Comparison of ENCODE assay signal across 25 mouse cellular contexts in genomic region chr1:131569721-131570120, GRCm38 (mm10). TPM values are rescaled to one million over a fixed set of nuclear protein-coding genes. Genes with fewer than 3 reads are reported as not detected.
"Had no signal": no experiment of that assay in that cellular context is flagged by ENCODE, and none has a peak within 500 bp of the region (broad histone marks: within the 10 kb centered on the region; RNA-seq: fewer than 3 reads in every experiment).

No protein-coding gene starts in this region.

- H3K4me3 ChIP-seq: neural tube, embryonic 12.5 days; neural tube, embryonic 13.5 days; neural tube, embryonic 15.5 days; stomach, embryonic 15.5 days had no signal

- H3K27me3 ChIP-seq: neural tube, embryonic 12.5 days; neural tube, embryonic 13.5 days; neural tube, embryonic 15.5 days; stomach, embryonic 15.5 days had no signal

- H3K27ac ChIP-seq: neural tube, embryonic 12.5 days; neural tube, embryonic 13.5 days; neural tube, embryonic 15.5 days; stomach, embryonic 15.5 days; stomach, postnatal 0 days had no signal

- H3K9me3 ChIP-seq: neural tube, embryonic 12.5 days; neural tube, embryonic 13.5 days; neural tube, embryonic 15.5 days; stomach, embryonic 15.5 days had no signal

- H3K36me3 ChIP-seq: neural tube, embryonic 12.5 days; neural tube, embryonic 13.5 days; neural tube, embryonic 15.5 days; stomach, embryonic 15.5 days had no signal

- H3K9ac ChIP-seq: neural tube, embryonic 12.5 days; neural tube, embryonic 13.5 days; neural tube, embryonic 15.5 days; stomach, embryonic 15.5 days had no signal

- DNase-seq: retina, postnatal 1 day; right cerebral cortex, adult 18-20 months; right cerebral cortex, postnatal 14 days; right cerebral cortex, postnatal 25 days; right cerebral cortex, postnatal 4 days; spleen, adult 18-20 months; thymus, adult 18-20 months; thymus, adult 2 months; thymus, postnatal 14 days; thymus, postnatal 25 days; thymus, postnatal 36 days; thymus, postnatal 4 days had no signal

- H3K4me1 ChIP-seq: neural tube, embryonic 12.5 days; neural tube, embryonic 13.5 days; neural tube, embryonic 15.5 days; stomach, embryonic 15.5 days had no signal

RNA-seq across cellular contexts. Expression of gene Avpr1b, which starts 29.3 kb away (rescaled TPM):
- total RNA-seq: neutrophil, adult 5-6 weeks had no signal
- polyA plus RNA-seq: neural tube, embryonic 11.5 days; neural tube, embryonic 12.5 days; neural tube, embryonic 13.5 days; neural tube, embryonic 14.5 days; neural tube, embryonic 15.5 days; spleen, adult 2 months; stomach, embryonic 14.5 days; stomach, embryonic 15.5 days; testis, adult 2 months; thymus, adult 2 months; thymus, postnatal 0 days; urinary bladder, adult 2 months had no signal
